Mouse (Mus musculus): ENCODE measurements around the gene Acacb. TPM values are rescaled to one million over a fixed set of nuclear protein-coding genes. Genes with fewer than 3 reads are reported as not detected.

The Acacb gene
- total and polyA plus RNA-seq, 3 experiments: 3.9 to 16.3 (median 13.4) TPM

GRCm38 (mm10) chr5:114238924-114239323 lies 92.6 kb downstream of the Acacb start:
- H3K27me3 ChIP-seq (replicated peaks): no peaks in the 10 kb centered on the region
- dilution Hi-C loops (cut with MboI; ENCODE audit: extremely low pct_ligation_motif_present, extremely low pct_unique_long_range_greater_than_20kb, low sequenced_read_pairs): no loop called here
- H3K79me2 ChIP-seq (replicated peaks; ENCODE audit: control insufficient read depth, extremely low read depth, insufficient read depth, poor library complexity, severe bottlenecking): no peaks in the 10 kb centered on the region
- DNase-seq (ENCODE audit: extremely low read depth): no peak
- H3K4me1 ChIP-seq (ENCODE audit: control insufficient read depth in 1 of 2, insufficient read depth in 2 of 2): no peaks in the 10 kb centered on the region
- in situ Hi-C loops (cut with MboI; ENCODE audit: low pct_ligation_motif_present, low pct_unique_long_range_greater_than_20kb, low sequenced_read_pairs): no loop called here
- H3K4me2 ChIP-seq (ENCODE audit: insufficient read depth, low read depth, poor library complexity, severe bottlenecking): no peak overlapping the region
- no peak overlapping the region for H3K9ac ChIP-seq (ENCODE audit: insufficient read depth, low read depth)
- TF ChIP-seq UBTF (IDR thresholded peaks at IDR 0.05; ENCODE audit: low read depth, low read length): no peak
- TF ChIP-seq MAX (IDR thresholded peaks at IDR 0.05; ENCODE audit: low read length): no peak
- TF ChIP-seq MEF2A (IDR thresholded peaks at IDR 0.05; ENCODE audit: borderline replicate concordance, low read depth, low read length): no peak
- no peak for TF ChIP-seq MXI1 (IDR thresholded peaks at IDR 0.05; ENCODE audit: low read depth, low read length)
- TF ChIP-seq USF1 (IDR thresholded peaks at IDR 0.05; ENCODE audit: low read depth, low read length): no peak
- no peak for TF ChIP-seq JUN (IDR thresholded peaks at IDR 0.05; ENCODE audit: insufficient read depth, low read depth, low read length)
- no peak for TF ChIP-seq GABPA (IDR thresholded peaks at IDR 0.05; ENCODE audit: insufficient replicate concordance, low read depth, low read length)
- no peak for TF ChIP-seq ETS1 (conservative IDR thresholded peaks at IDR 0.05; ENCODE audit: low read depth, low read length)
- TF ChIP-seq POLR2A (IDR thresholded peaks at IDR 0.05; ENCODE audit: low read depth, low read length): no peak
- TF ChIP-seq HCFC1 (IDR thresholded peaks at IDR 0.05; ENCODE audit: low read depth, low read length): no peak
- peaks cover 0 to 10% of the 10 kb centered on the region in 2 experiments for H3K36me3 ChIP-seq (replicated peaks in 1 of 2; ENCODE audit: control insufficient read depth in 1 of 2, insufficient read depth in 1 of 2, low read length in 1 of 2)
- no peak overlapping the region for H3K4me3 ChIP-seq (replicated peaks in 1 of 3; ENCODE audit: low read depth in 2 of 3, low read length in 2 of 3, poor library complexity in 1 of 3)
- H3K9me3 ChIP-seq (replicated peaks; ENCODE audit: low read length): no peaks in the 10 kb centered on the region
- H3K27ac ChIP-seq (ENCODE audit: insufficient read depth, low read depth): no peak overlapping the region

- in situ Hi-C loops (cut with MboI; ENCODE audit: low pct_ligation_motif_present, low pct_unique_long_range_greater_than_20kb, low sequenced_read_pairs) (no loop called here), dilution Hi-C loops (cut with MboI; ENCODE audit: extremely low pct_ligation_motif_present, extremely low pct_unique_long_range_greater_than_20kb, low sequenced_read_pairs) (no loop called here)
- Histone ChIP-seq H3K9ac (ENCODE audit: insufficient read depth, low read depth) (no peak overlapping the region), H3K27ac (ENCODE audit: insufficient read depth, low read depth) (no peak overlapping the region), H3K79me2 (replicated peaks; ENCODE audit: control insufficient read depth, extremely low read depth, insufficient read depth, poor library complexity, severe bottlenecking) (no peaks in the 10 kb centered on the region), H3K9me3 (replicated peaks; ENCODE audit: low read length) (no peaks in the 10 kb centered on the region), H3K4me1 (ENCODE audit: control insufficient read depth in 1 of 2, insufficient read depth in 2 of 2) (no peaks in the 10 kb centered on the region), H3K27me3 (replicated peaks) (no peaks in the 10 kb centered on the region), H3K36me3 (replicated peaks in 1 of 2; ENCODE audit: control insufficient read depth in 1 of 2, insufficient read depth in 1 of 2, low read length in 1 of 2) (peaks cover 0 to 6% of the 10 kb centered on the region in 2 experiments), H3K4me2 (ENCODE audit: insufficient read depth, low read depth, poor library complexity, severe bottlenecking) (no peak overlapping the region), H3K4me3 (replicated peaks in 1 of 3; ENCODE audit: low read depth in 2 of 3, low read length in 2 of 3, poor library complexity in 1 of 3) (no peak overlapping the region)
- no peak for DNase-seq (ENCODE audit: extremely low read depth)
- TF ChIP-seq MXI1 (IDR thresholded peaks at IDR 0.05; ENCODE audit: low read depth, low read length) (no peak), JUN (IDR thresholded peaks at IDR 0.05; ENCODE audit: insufficient read depth, low read depth, low read length) (no peak), TCF12 (IDR thresholded peaks at IDR 0.05; ENCODE audit: low read depth, low read length) (no peak), ZC3H11A (IDR thresholded peaks at IDR 0.05; ENCODE audit: low read depth, low read length) (no peak), PAX5 (IDR thresholded peaks at IDR 0.05; ENCODE audit: low read length) (no peak), USF2 (conservative IDR thresholded peaks at IDR 0.05; ENCODE audit: low read depth, low read length) (no peak), UBTF (IDR thresholded peaks at IDR 0.05; ENCODE audit: low read depth, low read length) (no peak), MYC (IDR thresholded peaks at IDR 0.05; ENCODE audit: low read depth, low read length) (no peak), MAX (IDR thresholded peaks at IDR 0.05; ENCODE audit: low read length) (no peak), MAZ (IDR thresholded peaks at IDR 0.05; ENCODE audit: low read depth, low read length) (no peak), SIN3A (IDR thresholded peaks at IDR 0.05; ENCODE audit: low read length) (no peak), ZNF384 (IDR thresholded peaks at IDR 0.05; ENCODE audit: low read depth, low read length) (no peak), USF1 (IDR thresholded peaks at IDR 0.05; ENCODE audit: low read depth, low read length) (no peak), HCFC1 (IDR thresholded peaks at IDR 0.05; ENCODE audit: low read depth, low read length) (no peak), KAT2A (IDR thresholded peaks at IDR 0.05; ENCODE audit: insufficient replicate concordance, low read length) (no peak), RAD21 (IDR thresholded peaks at IDR 0.05; ENCODE audit: low read depth, low read length) (no peak), MAFK (IDR thresholded peaks at IDR 0.05; ENCODE audit: insufficient replicate concordance, low read length) (no peak), SMC3 (IDR thresholded peaks at IDR 0.05; ENCODE audit: low read depth, low read length) (no peak)
These were observed 93.4 kb downstream of the Acacb start for GRCm38 (mm10) chr5:114239737-114240136.
